Mouse (Mus musculus) ES-E14 (cell line): ENCODE results near the gene Tmem120b. TPM values are rescaled to one million over a fixed set of nuclear protein-coding genes. Genes with fewer than 3 reads are reported as not detected.

Experiments
- DNase-seq: peaks from one replicate; pipeline ENCODE4 v3.0.0-alpha.2; 2013; ENCODE audit warnings: low read depth, low spot score
- H3K27ac ChIP-seq: 2 replicates; pipeline ENCODE4 v1.5.1; 2012; ENCODE audit warnings: low read depth, mild to moderate bottlenecking, low read length, moderate library complexity, mixed read lengths; ENCODE audit not compliant: poor library complexity, insufficient read depth, severe bottlenecking
- H3K36me3 ChIP-seq: 2 replicates; pipeline ENCODE4 v1.6.1; 2012; ENCODE audit warnings: mild to moderate bottlenecking, low read length, moderate library complexity, mixed read lengths; ENCODE audit not compliant: control insufficient read depth, poor library complexity, insufficient read depth, severe bottlenecking
- H3K4me1 ChIP-seq, 2 experiments: fragments of 150-350 bp in 1 of 2; sonication (generic) in 1 of 2; 2 replicates each; pipeline ENCODE4 v1.6.1; 2012; ENCODE audit warnings: low read length in 2 of 2, mild to moderate bottlenecking in 1 of 2, mixed read lengths in 1 of 2; ENCODE audit not compliant: control insufficient read depth in 2 of 2, insufficient read depth in 2 of 2, poor library complexity in 1 of 2
- H3K4me3 ChIP-seq, 2 experiments: fragments of 150-350 bp in 1 of 2; sonication (generic) in 1 of 2; 2 replicates each; pipeline ENCODE4 v1.5.1; 2012; ENCODE audit warnings: low read length in 2 of 2, low read depth in 1 of 2, mild to moderate bottlenecking in 1 of 2, mixed read lengths in 1 of 2; ENCODE audit not compliant: insufficient read depth in 1 of 2, poor library complexity in 1 of 2, severe bottlenecking in 1 of 2
- H3K9ac ChIP-seq: 2 replicates; pipeline ENCODE4 v1.6.1; 2012; ENCODE audit warnings: low read depth, mild to moderate bottlenecking, low read length, mixed read lengths; ENCODE audit not compliant: poor library complexity, insufficient read depth, severe bottlenecking
- H3K9me3 ChIP-seq: fragments of 150-350 bp; sonication (generic); 2 replicates; pipeline ENCODE4 v1.6.1; 2012; ENCODE audit warnings: low read depth, mild to moderate bottlenecking, low read length; ENCODE audit not compliant: control insufficient read depth, insufficient read depth
- CHD2 ChIP-seq: IDR thresholded peaks from 2 replicates; pipeline ENCODE4 v1.6.1; 2014; ENCODE audit warnings: mild to moderate bottlenecking, low read depth, low read length, inconsistent platforms
- HCFC1 ChIP-seq: IDR thresholded peaks from 2 replicates; pipeline ENCODE4 v1.6.1; 2012; ENCODE audit warnings: low read length, inconsistent platforms, borderline replicate concordance; ENCODE audit not compliant: insufficient read depth
- MAFK ChIP-seq: IDR thresholded peaks from 2 replicates; pipeline ENCODE4 v1.6.1; 2014; ENCODE audit warnings: mild to moderate bottlenecking, low read depth, low read length, inconsistent platforms; ENCODE audit not compliant: insufficient read depth
- ZC3H11A ChIP-seq: IDR thresholded peaks from 2 replicates; pipeline ENCODE4 v1.6.1; 2012; ENCODE audit warnings: low read depth, mild to moderate bottlenecking, inconsistent platforms, low read length, borderline replicate concordance
- ZNF384 ChIP-seq: IDR thresholded peaks from 2 replicates; pipeline ENCODE4 v1.6.1; 2012; ENCODE audit warnings: low read depth, low read length, inconsistent platforms
- in situ Hi-C, 2 experiments: fragments of 600-800 bp; cut with MboI; formaldehyde crosslinking; loops; one replicate each; pipeline ENCODE4 v1.15.1; 2025; ENCODE audit warnings: low sequenced_read_pairs in 2 of 2, inconsistent platforms in 1 of 2; ENCODE audit not compliant: unreplicated experiment in 2 of 2
- total RNA-seq: library from RNA; depleted of rRNA; stranded (reverse); fragments of 300-350 nt; gene quantifications from 2 replicates; pipeline ENCODE4 v1.2.3, GENCODE M21; 2012

Gene Tmem120b
- total RNA-seq, 1 experiment = 21.9 TPM

DNA sequence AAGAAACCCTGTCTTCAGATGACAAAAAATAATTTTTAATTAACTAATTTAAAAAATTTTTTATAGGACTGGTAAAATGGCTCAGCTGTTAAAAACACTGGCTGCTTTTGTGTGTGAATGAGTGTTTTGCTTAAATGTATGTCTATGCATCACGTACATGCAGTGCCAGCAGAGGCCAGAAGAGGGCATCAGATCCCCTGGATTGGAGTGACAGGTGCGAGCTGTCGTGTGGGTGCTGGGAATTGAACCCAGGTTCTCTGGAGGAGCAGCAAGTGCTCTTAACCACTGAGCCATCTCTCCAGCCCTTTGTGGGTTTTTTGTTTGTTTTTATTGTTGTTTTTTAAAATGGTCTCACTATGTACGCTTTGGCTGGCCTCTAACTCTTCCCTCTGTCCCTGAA, 54.0 kb downstream of the Tmem120b start:
- H3K4me3 ChIP-seq = no peak overlapping the region
- DNase-seq = no peak
- no peak for TF ChIP-seq ZNF384
- TF ChIP-seq ZC3H11A = peak; percentile 63; the same call in 1 of the 2 replicates
- in situ Hi-C loops = no loop called here
- no peaks in the 10 kb centered on the region for H3K9me3 ChIP-seq
- H3K27ac ChIP-seq = no peak overlapping the region
- H3K4me1 ChIP-seq = peaks cover 6 to 21% of the 10 kb centered on the region in 2 experiments; a peak in 3 of 4 replicates
- no peaks in the 10 kb centered on the region for H3K36me3 ChIP-seq
- no peak overlapping the region for H3K9ac ChIP-seq

GRCm38 (mm10) chr5:123125105-123125504, 56.9 kb downstream of the Tmem120b start:
- H3K4me3 ChIP-seq = no peak overlapping the region
- no peak overlapping the region for H3K27ac ChIP-seq
- no peak for DNase-seq
- H3K36me3 ChIP-seq = no peaks in the 10 kb centered on the region
- TF ChIP-seq CHD2 (no peak), MAFK (no peak), ZC3H11A (no peak), ZNF384 (no peak), HCFC1 (no peak)
- in situ Hi-C loops = no loop called here
- peaks cover 4 to 18% of the 10 kb centered on the region in 2 experiments; a peak in 3 of 4 replicates for H3K4me1 ChIP-seq
- H3K9ac ChIP-seq = no peak overlapping the region
- no peaks in the 10 kb centered on the region for H3K9me3 ChIP-seq

GRCm38 (mm10) chr5:123125638-123126406, 57.6 kb downstream of the Tmem120b start:
- peaks cover 2 to 11% of the 10 kb centered on the region in 2 experiments; a peak in 3 of 4 replicates for H3K4me1 ChIP-seq
- H3K27ac ChIP-seq = no peak overlapping the region
- DNase-seq = no peak
- no peaks in the 10 kb centered on the region for H3K9me3 ChIP-seq
- no peak overlapping the region for H3K4me3 ChIP-seq
- no peak for TF ChIP-seq MAFK
- TF ChIP-seq HCFC1 = no peak
- no peak for TF ChIP-seq ZC3H11A
- no peak for TF ChIP-seq CHD2
- TF ChIP-seq ZNF384 = no peak
- no peak overlapping the region for H3K9ac ChIP-seq
- in situ Hi-C loops = no loop called here
- H3K36me3 ChIP-seq = no peaks in the 10 kb centered on the region

GRCm38 (mm10) chr5:123127031-123127430, 58.8 kb downstream of the Tmem120b start:
- DNase-seq = no peak
- Histone ChIP-seq H3K4me3 (no peak overlapping the region), H3K36me3 (no peaks in the 10 kb centered on the region), H3K27ac (no peak overlapping the region), H3K9me3 (no peaks in the 10 kb centered on the region), H3K4me1 (peaks cover 0 to 13% of the 10 kb centered on the region in 2 experiments; a peak in 2 of 4 replicates), H3K9ac (no peak overlapping the region)
- TF ChIP-seq HCFC1 (no peak), MAFK (no peak), ZC3H11A (no peak), CHD2 (no peak), ZNF384 (no peak)
- in situ Hi-C loops = no loop called here
